Comparison of ENCODE assay signal across 7 mouse cellular contexts in the genomic region with DNA sequence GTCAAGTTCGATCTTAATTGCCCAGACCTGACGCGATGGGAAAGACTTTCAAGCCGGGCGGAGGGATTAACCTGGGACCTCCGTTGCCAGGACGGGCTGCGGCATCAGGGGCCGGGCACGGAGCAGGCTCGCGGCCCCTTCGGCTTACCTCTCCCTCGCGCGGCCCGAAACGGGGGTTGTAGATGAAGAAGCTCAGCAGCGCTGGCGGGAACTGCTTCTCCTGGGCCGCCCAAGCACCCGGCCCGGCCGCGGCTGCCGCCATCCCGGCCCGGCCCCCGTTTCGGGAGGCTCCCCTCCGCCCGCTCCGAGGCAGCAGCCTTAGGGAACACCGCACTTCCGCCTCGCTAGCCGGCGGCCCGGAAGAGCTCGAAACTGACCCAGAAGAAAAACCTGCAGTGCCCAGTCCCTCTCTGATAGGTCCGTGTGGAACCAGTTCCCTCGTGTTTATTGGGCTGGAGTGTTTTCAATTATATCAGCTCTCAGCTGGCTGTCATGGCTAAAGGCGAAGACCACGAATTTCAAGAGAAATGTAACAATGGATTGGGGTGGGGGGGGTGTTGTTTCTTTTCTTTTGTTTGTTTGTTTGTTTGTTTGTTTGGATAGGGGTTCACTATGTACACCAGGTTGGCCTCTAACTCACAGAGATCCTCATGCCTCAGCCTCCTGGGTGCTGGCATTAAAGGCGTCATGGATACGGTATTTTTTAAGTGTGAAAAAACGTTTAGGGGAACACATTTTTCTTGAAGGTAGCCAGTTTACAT. TPM values are rescaled to one million over a fixed set of nuclear protein-coding genes. Genes with fewer than 3 reads are reported as not detected.
A peak's percentile ranks its signal among the peaks of the same experiment; 100 is the strongest.
DNase-seq lines count a peak whose midpoint lies in the region; ATAC-seq lines count a peak whose summit lies in the region.

Gene Ccz1, minus strand, starts transcription at position 327 of the 761 bp plus-strand sequence.

- peak within 1 kb of the TSS; percentile 80 for H3K9ac ChIP-seq in embryonic facial prominence, embryonic 12.5 days
- H3K9ac ChIP-seq in limb, embryonic 11.5 days (ENCODE audit: low read length) = peak within 1 kb of the TSS; percentile 88
- H3K9ac ChIP-seq in midbrain, embryonic 14.5 days (replicated peaks; ENCODE audit: low read length) = peak within 1 kb of the TSS; percentile 86

- DNase-seq in adrenal gland, postnatal 25 days = peak; percentile 77
- DNase-seq in heart, adult 11 months = peak; percentile 99
- peak; percentile 80 for DNase-seq in kidney, adult 18-20 months
- DNase-seq in limb, embryonic 11.5 days (ENCODE audit: low spot score) = peak; percentile 84
- peak; percentile 92 for DNase-seq in midbrain, embryonic 14.5 days
- DNase-seq in spleen, adult 18-20 months = peak; percentile 58 to 71

- peaks cover 22% of the 10 kb centered on the region for H3K36me3 ChIP-seq in embryonic facial prominence, embryonic 12.5 days
- H3K36me3 ChIP-seq in limb, embryonic 11.5 days (ENCODE audit: control insufficient read depth, insufficient read depth, low read length) = peaks cover 6% of the 10 kb centered on the region; the same call in 1 of the 2 replicates
- H3K36me3 ChIP-seq in midbrain, embryonic 14.5 days (ENCODE audit: control insufficient read depth, insufficient read depth, low read length) = peaks cover 29% of the 10 kb centered on the region

- peak within 1 kb of the TSS; percentile 52 for H3K4me2 ChIP-seq in embryonic facial prominence, embryonic 12.5 days (replicated peaks)
- H3K4me2 ChIP-seq in limb, embryonic 11.5 days (ENCODE audit: low read depth, severe bottlenecking) = peak within 1 kb of the TSS; percentile 41
- peak within 1 kb of the TSS; percentile 62 for H3K4me2 ChIP-seq in midbrain, embryonic 14.5 days (ENCODE audit: low read length)

- no peaks in the 10 kb centered on the region for H3K9me3 ChIP-seq in embryonic facial prominence, embryonic 12.5 days
- no peaks in the 10 kb centered on the region for H3K9me3 ChIP-seq in limb, embryonic 11.5 days (ENCODE audit: control insufficient read depth, low read length)
- H3K9me3 ChIP-seq in midbrain, embryonic 14.5 days (ENCODE audit: control insufficient read depth, low read length) = no peaks in the 10 kb centered on the region

- H3K27me3 ChIP-seq in embryonic facial prominence, embryonic 12.5 days = no peaks in the 10 kb centered on the region
- H3K27me3 ChIP-seq in limb, embryonic 11.5 days (ENCODE audit: control insufficient read depth, insufficient read depth, low read length) = no peaks in the 10 kb centered on the region
- no peaks in the 10 kb centered on the region for H3K27me3 ChIP-seq in midbrain, embryonic 14.5 days (ENCODE audit: control insufficient read depth, insufficient read depth, low read length)

- ATAC-seq in embryonic facial prominence, embryonic 12.5 days (ENCODE audit: insufficient number of reproducible peaks, insufficient read depth, low FRiP score, low TSS enrichment) = peak; percentile 97
- ATAC-seq in limb, embryonic 11.5 days (ENCODE audit: insufficient number of reproducible peaks, low FRiP score, low TSS enrichment, low read depth) = peak; percentile 97
- peak; percentile 94 for ATAC-seq in midbrain, embryonic 14.5 days (ENCODE audit: low FRiP score, low TSS enrichment)

- no peaks in the 10 kb centered on the region; the same call in 1 of the 2 replicates for H3K4me1 ChIP-seq in embryonic facial prominence, embryonic 12.5 days
- H3K4me1 ChIP-seq in limb, embryonic 11.5 days (ENCODE audit: control insufficient read depth, insufficient read depth, low read length) = no peaks in the 10 kb centered on the region
- peaks cover 4% of the 10 kb centered on the region; the same call in 1 of the 2 replicates for H3K4me1 ChIP-seq in midbrain, embryonic 14.5 days (ENCODE audit: control insufficient read depth, insufficient read depth, low read length)

- peak within 1 kb of the TSS; percentile 59 for H3K27ac ChIP-seq in embryonic facial prominence, embryonic 12.5 days
- H3K27ac ChIP-seq in limb, embryonic 11.5 days (replicated peaks; ENCODE audit: low read depth, low read length) = 0 out of 2 replicates have a peak within 1 kb of the TSS, but pooled peaks have one; percentile 52
- H3K27ac ChIP-seq in midbrain, embryonic 14.5 days (replicated peaks; ENCODE audit: low read depth, low read length) = peak within 1 kb of the TSS; percentile 81

- peak within 1 kb of the TSS; percentile 71 for H3K4me3 ChIP-seq in embryonic facial prominence, embryonic 12.5 days
- peak within 1 kb of the TSS; percentile 97 for H3K4me3 ChIP-seq in limb, embryonic 11.5 days (ENCODE audit: low read depth, low read length)
- H3K4me3 ChIP-seq in midbrain, embryonic 14.5 days (replicated peaks; ENCODE audit: low read depth, low read length) = peak within 1 kb of the TSS; percentile 90

- WGBS in embryonic facial prominence, embryonic 12.5 days = 4% methylated on average over 47 of the region's 47 CpGs
- 3% methylated on average over 47 of the region's 47 CpGs for WGBS in limb, embryonic 11.5 days
- WGBS in midbrain, embryonic 14.5 days = 3% methylated on average over 47 of the region's 47 CpGs

RNA-seq across cellular contexts. Expression of gene Ccz1, which starts in this region (rescaled TPM):
- 61.5 and 66.8 TPM in 2 replicates for total RNA-seq in adrenal gland, postnatal 25 days (2021)
- 95.2 and 96.2 TPM in 2 replicates for polyA plus RNA-seq in embryonic facial prominence, embryonic 12.5 days (2016; fragmentation: Nextera tagmentation; extraction: Ambion mirVana)
- polyA plus RNA-seq in limb, embryonic 11.5 days (2014; fragmentation: Nextera tagmentation; extraction: Ambion mirVana) = 110 and 113 TPM in 2 replicates
- 82.9 and 97.9 TPM in 2 replicates for polyA plus RNA-seq in midbrain, embryonic 14.5 days (2014; fragmentation: Nextera tagmentation; extraction: Ambion mirVana)

Comparison
In these comparisons a context has a peak if more than half of its experiments do, and no peak if none do; other contexts are left out.
1. Peak in every context shown above with its lines: DNase-seq, ATAC-seq, H3K4me3 ChIP-seq and H3K27ac ChIP-seq.